Mouse (Mus musculus) limb, embryonic 14.5 days (tissue): ENCODE results near the gene Ankrd13b. TPM values are rescaled to one million over a fixed set of nuclear protein-coding genes. Genes with fewer than 3 reads are reported as not detected.

Experiments used
- ATAC-seq: fragments of 200-750 bp; cut with Nextera tagmentation; 2 replicates; pipeline ENCODE4 v1.8.0; 2017; ENCODE audit warnings: low read depth, moderate number of reproducible peaks, moderate TSS enrichment; ENCODE audit not compliant: low FRiP score
- DNase-seq: peaks from one replicate; pipeline ENCODE4 v3.0.0-alpha.2; 2015; ENCODE audit warnings: low spot score
- H3K27ac ChIP-seq: fragments of 300-500 bp; sonication (generic); replicated peaks from 2 replicates; pipeline ENCODE4 v1.5.1; 2014; ENCODE audit warnings: low read depth, mild to moderate bottlenecking, low read length, moderate library complexity, mixed read lengths
- H3K27me3 ChIP-seq: fragments of 300-500 bp; sonication (generic); 2 replicates; pipeline ENCODE4 v1.6.1; 2014; ENCODE audit warnings: low read length, mixed read lengths; ENCODE audit not compliant: control insufficient read depth, insufficient read depth
- H3K36me3 ChIP-seq: fragments of 300-500 bp; sonication (generic); 2 replicates; pipeline ENCODE4 v1.6.1; 2014; ENCODE audit warnings: mild to moderate bottlenecking, low read length, moderate library complexity, mixed read lengths; ENCODE audit not compliant: control insufficient read depth, insufficient read depth
- H3K4me1 ChIP-seq: fragments of 300-500 bp; sonication (generic); 2 replicates; pipeline ENCODE4 v1.6.1; 2014; ENCODE audit warnings: antibody characterized with exemption, low read length, mixed read lengths; ENCODE audit not compliant: control insufficient read depth, insufficient read depth
- H3K4me2 ChIP-seq: fragments of 300-500 bp; sonication (generic); replicated peaks from 2 replicates; pipeline ENCODE4 v1.6.1; 2014; ENCODE audit warnings: low read depth, mild to moderate bottlenecking, low read length, moderate library complexity; ENCODE audit not compliant: severe bottlenecking
- H3K4me3 ChIP-seq: fragments of 300-500 bp; sonication (generic); replicated peaks from 2 replicates; pipeline ENCODE4 v1.5.1; 2014; ENCODE audit warnings: low read length
- H3K9ac ChIP-seq: fragments of 300-500 bp; sonication (generic); 2 replicates; pipeline ENCODE4 v1.6.1; 2014; ENCODE audit warnings: mild to moderate bottlenecking, low read depth, low read length, moderate library complexity; ENCODE audit not compliant: severe bottlenecking
- H3K9me3 ChIP-seq: fragments of 300-500 bp; sonication (generic); 2 replicates; pipeline ENCODE4 v1.6.1; 2016; ENCODE audit warnings: low read length; ENCODE audit not compliant: control insufficient read depth
- POLR2A ChIP-seq: fragments of 200-500 bp; IDR thresholded peaks from 2 replicates; pipeline ENCODE4 v1.8.0; 2012; ENCODE audit warnings: inconsistent platforms, mild to moderate bottlenecking, moderate library complexity, borderline replicate concordance; ENCODE audit not compliant: insufficient read depth, insufficient read length; ENCODE audit errors: extremely low read depth
- WGBS: fragments of 180-500 bp; shearing (Covaris S2); extraction: QIAGEN DNeasy Blood & Tissue Kit; methylation state at CpG from one replicate; pipeline ENCODE4 v1.1.7; 2014; 5-methylcytosine and 5-hydroxymethylcytosine counted together
- polyA plus RNA-seq, 2 experiments: library from polyadenylated mRNA; depleted of rRNA in 1 of 2; stranded (reverse) in 1 of 2; unstranded in 1 of 2; fragments of >200 nt; fragmentation: Nextera tagmentation in 1 of 2; extraction: Ambion mirVana in 1 of 2; gene quantifications; 2 replicates each; pipeline versions ENCODE4 v1.2.1 to v1.2.3; 2012 to 2014

Ankrd13b gene
- polyA plus RNA-seq, 2 experiments = 13.9 to 98.1 TPM

GRCm38 (mm10) chr11:77440081-77440480 lies 49.4 kb downstream of the Ankrd13b start:
- 85% methylated on average over 9 of the region's 9 CpGs for WGBS
- Histone ChIP-seq H3K27ac (no peak overlapping the region), H3K36me3 (peaks cover 18% of the 10 kb centered on the region), H3K4me3 (no peak overlapping the region), H3K9me3 (no peaks in the 10 kb centered on the region), H3K4me1 (no peaks in the 10 kb centered on the region), H3K9ac (no peak overlapping the region), H3K27me3 (no peaks in the 10 kb centered on the region), H3K4me2 (no peak overlapping the region)
- no peak for TF ChIP-seq POLR2A
- no peak for DNase-seq
- no peak for ATAC-seq

- no peak overlapping the region for H3K4me2 ChIP-seq
- WGBS = 89% methylated on average over 2 of the region's 2 CpGs
Measured at GRCm38 (mm10) chr11:77437026-77437425, 52.5 kb downstream of the Ankrd13b start.

GRCm38 (mm10) chr11:77428446-77428845 lies 61.0 kb downstream of the Ankrd13b start:
- H3K36me3 ChIP-seq = peaks cover 13% of the 10 kb centered on the region; the same call in 1 of the 2 replicates
- 94% methylated on average over 1 of the region's 1 CpGs for WGBS

More at GRCm38 (mm10) chr11:77437026-77437425, 52.5 kb downstream of the Ankrd13b start:
- Histone ChIP-seq H3K9ac (no peak overlapping the region), H3K27ac (no peak overlapping the region), H3K9me3 (no peaks in the 10 kb centered on the region), H3K27me3 (no peaks in the 10 kb centered on the region), H3K4me3 (no peak overlapping the region), H3K36me3 (peaks cover 16% of the 10 kb centered on the region), H3K4me1 (no peaks in the 10 kb centered on the region)
- ATAC-seq (no peak), DNase-seq (no peak)
- TF ChIP-seq POLR2A = no peak

GRCm38 (mm10) chr11:77423175-77423859 lies 66.2 kb downstream of the Ankrd13b start:
- TF ChIP-seq POLR2A = no peak

More at GRCm38 (mm10) chr11:77428446-77428845, 61.0 kb downstream of the Ankrd13b start:
- Histone ChIP-seq H3K27me3 (no peaks in the 10 kb centered on the region), H3K4me1 (no peaks in the 10 kb centered on the region), H3K27ac (no peak overlapping the region), H3K4me3 (no peak overlapping the region), H3K9me3 (no peaks in the 10 kb centered on the region), H3K4me2 (no peak overlapping the region), H3K9ac (no peak overlapping the region)
- TF ChIP-seq POLR2A = no peak
- ATAC-seq = no peak
- DNase-seq = no peak

More at GRCm38 (mm10) chr11:77423175-77423859, 66.2 kb downstream of the Ankrd13b start:
- H3K27me3 ChIP-seq = no peaks in the 10 kb centered on the region
- H3K9me3 ChIP-seq = no peaks in the 10 kb centered on the region
- DNase-seq (no peak), ATAC-seq (no peak)
- 83% methylated on average over 4 of the region's 4 CpGs for WGBS
- H3K9ac ChIP-seq = no peak overlapping the region
- H3K4me3 ChIP-seq = no peak overlapping the region
- no peak overlapping the region for H3K4me2 ChIP-seq
- peaks cover 9% of the 10 kb centered on the region; the same call in 1 of the 2 replicates for H3K36me3 ChIP-seq
- H3K27ac ChIP-seq = no peak overlapping the region
- H3K4me1 ChIP-seq = no peaks in the 10 kb centered on the region

Other genes starting within 250 kb of the Ankrd13b start
- 10.3 and 10.5 TPM in 2 replicates for gene Coro6, start 27.3 kb downstream of the Ankrd13b start, polyA plus RNA-seq (2012; rRNA removed)
- gene Coro6, start 27.3 kb downstream of the Ankrd13b start, polyA plus RNA-seq (2014; fragmentation: Nextera tagmentation; extraction: Ambion mirVana) = 1.5 and 2.3 TPM in 2 replicates
- 57.1 and 71.7 TPM in 2 replicates for gene Git1, start 3.9 kb upstream of the Ankrd13b start, polyA plus RNA-seq (2012; rRNA removed)
- 17.3 and 18.2 TPM in 2 replicates for gene Git1, start 3.9 kb upstream of the Ankrd13b start, polyA plus RNA-seq (2014; fragmentation: Nextera tagmentation; extraction: Ambion mirVana)
- gene Abhd15, start 25.4 kb upstream of the Ankrd13b start, polyA plus RNA-seq (2012; rRNA removed) = 0.50 and 0.93 TPM in 2 replicates
- gene Abhd15, start 25.4 kb upstream of the Ankrd13b start, polyA plus RNA-seq (2014; fragmentation: Nextera tagmentation; extraction: Ambion mirVana) = 1.5 and 1.8 TPM in 2 replicates
- 51.1 and 77.3 TPM in 2 replicates for gene Trp53i13, start 26.3 kb upstream of the Ankrd13b start, polyA plus RNA-seq (2012; rRNA removed)
- gene Trp53i13, start 26.3 kb upstream of the Ankrd13b start, polyA plus RNA-seq (2014; fragmentation: Nextera tagmentation; extraction: Ambion mirVana) = 67.3 and 69.0 TPM in 2 replicates
- not detected in 2 replicates for gene Gm10392, start 29.5 kb upstream of the Ankrd13b start, polyA plus RNA-seq (2012; rRNA removed)
- gene Gm10392, start 29.5 kb upstream of the Ankrd13b start, polyA plus RNA-seq (2014; fragmentation: Nextera tagmentation; extraction: Ambion mirVana) = 0.12 TPM in 1 of 2 replicates, not detected in the other
- gene Taok1, start 118.1 kb upstream of the Ankrd13b start, polyA plus RNA-seq (2012; rRNA removed) = 11.8 TPM in 2 replicates
- gene Taok1, start 118.1 kb upstream of the Ankrd13b start, polyA plus RNA-seq (2014; fragmentation: Nextera tagmentation; extraction: Ambion mirVana) = 19.2 and 19.3 TPM in 2 replicates
- 19.5 and 21.3 TPM in 2 replicates for gene Nufip2, start 196.5 kb upstream of the Ankrd13b start, polyA plus RNA-seq (2012; rRNA removed)
- 5.5 and 5.8 TPM in 2 replicates for gene Nufip2, start 196.5 kb upstream of the Ankrd13b start, polyA plus RNA-seq (2014; fragmentation: Nextera tagmentation; extraction: Ambion mirVana)
- not detected in 2 replicates for gene Cryba1, start 235.6 kb upstream of the Ankrd13b start, polyA plus RNA-seq (2012; rRNA removed)
- gene Cryba1, start 235.6 kb upstream of the Ankrd13b start, polyA plus RNA-seq (2014; fragmentation: Nextera tagmentation; extraction: Ambion mirVana) = not detected in 2 replicates